Mouse (Mus musculus) kidney, embryonic 14.5 days (tissue): ENCODE results near the gene Robo2. TPM values are rescaled to one million over a fixed set of nuclear protein-coding genes. Genes with fewer than 3 reads are reported as not detected.
A peak's percentile ranks its signal among the peaks of the same experiment; 100 is the strongest.

Source experiments
- ATAC-seq: fragments of 200-750 bp; cut with Nextera tagmentation; 2 replicates; pipeline ENCODE4 v1.8.0; 2017; ENCODE audit warnings: moderate number of reproducible peaks, mild to moderate bottlenecking, moderate TSS enrichment, moderate library complexity; ENCODE audit not compliant: low FRiP score, low TSS enrichment
- H3K27ac ChIP-seq: fragments of 300-500 bp; sonication (generic); 2 replicates; pipeline ENCODE4 v1.5.1; 2014; ENCODE audit warnings: low read depth, mild to moderate bottlenecking, low read length, moderate library complexity, mixed read lengths
- H3K27me3 ChIP-seq: fragments of 300-500 bp; sonication (generic); 2 replicates; pipeline ENCODE4 v1.6.1; 2014; ENCODE audit warnings: mild to moderate bottlenecking, low read length; ENCODE audit not compliant: control insufficient read depth, insufficient read depth
- H3K36me3 ChIP-seq: fragments of 300-500 bp; sonication (generic); 2 replicates; pipeline ENCODE4 v1.6.1; 2014; ENCODE audit warnings: low read length, mixed read lengths; ENCODE audit not compliant: control insufficient read depth, insufficient read depth
- H3K4me1 ChIP-seq: fragments of 300-500 bp; sonication (generic); 2 replicates; pipeline ENCODE4 v1.6.1; 2014; ENCODE audit warnings: low read length, mixed read lengths; ENCODE audit not compliant: control insufficient read depth, insufficient read depth
- H3K4me2 ChIP-seq: fragments of 300-500 bp; sonication (generic); replicated peaks from 2 replicates; pipeline ENCODE4 v1.6.1; 2014; ENCODE audit warnings: low read depth, mild to moderate bottlenecking, low read length
- H3K4me3 ChIP-seq: fragments of 300-500 bp; sonication (generic); 2 replicates; pipeline ENCODE4 v1.5.1; 2014; ENCODE audit warnings: mild to moderate bottlenecking, low read length
- H3K9ac ChIP-seq: fragments of 300-500 bp; sonication (generic); 2 replicates; pipeline ENCODE4 v1.6.1; 2014; ENCODE audit warnings: low read depth, mild to moderate bottlenecking, low read length, moderate library complexity
- H3K9me3 ChIP-seq: fragments of 300-500 bp; sonication (generic); 2 replicates; pipeline ENCODE4 v1.6.1; 2016; ENCODE audit warnings: low read length; ENCODE audit not compliant: control insufficient read depth
- WGBS: fragments of 180-500 bp; shearing (Covaris S2); extraction: QIAGEN DNeasy Blood & Tissue Kit; methylation state at CpG from one replicate; pipeline ENCODE4 v1.1.7; 2014; 5-methylcytosine and 5-hydroxymethylcytosine counted together
- polyA plus RNA-seq: library from polyadenylated mRNA; unstranded; fragments of >200 nt; fragmentation: Nextera tagmentation; extraction: Ambion mirVana; gene quantifications from 2 replicates; pipeline ENCODE4 v1.2.1, GENCODE M21; 2014

The Robo2 gene
- polyA plus RNA-seq, 1 experiment from 2014 or later, result 140 TPM

GRCm38 (mm10) chr16:74237411-74237930 is 174.2 kb downstream of the Robo2 start:
- H3K9ac ChIP-seq, result no peak overlapping the region
- no peak overlapping the region for H3K4me3 ChIP-seq
- no peak for ATAC-seq
- H3K4me1 ChIP-seq, result no peaks in the 10 kb centered on the region
- no peaks in the 10 kb centered on the region for H3K27me3 ChIP-seq
- no peaks in the 10 kb centered on the region for H3K9me3 ChIP-seq
- WGBS, result 88% methylated on average over 2 of the region's 2 CpGs
- no peaks in the 10 kb centered on the region for H3K36me3 ChIP-seq
- H3K4me2 ChIP-seq, result no peak overlapping the region
- H3K27ac ChIP-seq, result no peak overlapping the region

- Histone ChIP-seq H3K4me2 (no peak overlapping the region), H3K4me3 (no peak overlapping the region), H3K36me3 (no peaks in the 10 kb centered on the region), H3K9me3 (no peaks in the 10 kb centered on the region), H3K27me3 (no peaks in the 10 kb centered on the region), H3K4me1 (no peaks in the 10 kb centered on the region), H3K27ac (no peak overlapping the region), H3K9ac (no peak overlapping the region)
- 88% methylated on average over 6 of the region's 6 CpGs for WGBS
- ATAC-seq, result no peak
Observed at GRCm38 (mm10) chr16:74234393-74235059, 177.1 kb downstream of the Robo2 start.

DNA sequence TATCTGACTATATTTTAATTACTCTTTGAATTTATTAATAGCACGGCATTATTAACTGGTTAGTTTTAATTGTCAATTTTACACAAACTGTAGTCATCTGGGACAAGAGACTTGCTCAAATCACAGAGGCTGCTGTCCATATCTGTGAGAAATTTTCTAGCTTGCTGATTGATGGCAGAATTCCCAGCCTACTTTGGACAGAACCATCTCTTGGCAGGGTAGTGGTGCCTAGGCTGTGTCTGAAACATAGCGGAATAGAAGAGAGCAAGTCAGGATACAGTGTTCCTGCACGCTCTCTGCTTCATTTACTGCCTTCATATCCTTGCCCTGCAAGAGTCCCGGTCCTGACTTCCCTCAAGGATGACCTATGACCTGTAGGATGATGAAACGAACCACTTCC is 178.0 kb downstream of the Robo2 start:
- H3K4me1 ChIP-seq, result no peaks in the 10 kb centered on the region
- H3K36me3 ChIP-seq, result no peaks in the 10 kb centered on the region
- no peak overlapping the region for H3K9ac ChIP-seq
- H3K27me3 ChIP-seq, result no peaks in the 10 kb centered on the region
- no peak for ATAC-seq
- H3K27ac ChIP-seq, result no peak overlapping the region
- WGBS, result 66% methylated on average over 5 of the region's 5 CpGs
- no peaks in the 10 kb centered on the region for H3K9me3 ChIP-seq
- no peak overlapping the region for H3K4me2 ChIP-seq
- H3K4me3 ChIP-seq, result no peak overlapping the region

- no peak overlapping the region for H3K4me2 ChIP-seq
- no peaks in the 10 kb centered on the region for H3K36me3 ChIP-seq
- H3K4me1 ChIP-seq, result no peaks in the 10 kb centered on the region
- ATAC-seq, result no peak
- no peaks in the 10 kb centered on the region for H3K9me3 ChIP-seq
- no peaks in the 10 kb centered on the region for H3K27me3 ChIP-seq
- no peak overlapping the region for H3K27ac ChIP-seq
- H3K4me3 ChIP-seq, result no peak overlapping the region
- no peak overlapping the region for H3K9ac ChIP-seq
Observed at GRCm38 (mm10) chr16:74227285-74227684, 184.3 kb downstream of the Robo2 start.

GRCm38 (mm10) chr16:74225423-74226272 is 186.0 kb downstream of the Robo2 start:
- Histone ChIP-seq H3K4me3 (no peak overlapping the region), H3K4me1 (no peaks in the 10 kb centered on the region), H3K27ac (no peak overlapping the region), H3K36me3 (no peaks in the 10 kb centered on the region), H3K4me2 (no peak overlapping the region), H3K27me3 (no peaks in the 10 kb centered on the region), H3K9me3 (no peaks in the 10 kb centered on the region), H3K9ac (no peak overlapping the region)
- 53% methylated on average over 7 of the region's 7 CpGs for WGBS
- ATAC-seq, result peak; percentile 46; the same call in 1 of the 2 replicates

GRCm38 (mm10) chr16:74222501-74222900 is 189.1 kb downstream of the Robo2 start:
- Histone ChIP-seq H3K27ac (no peak overlapping the region), H3K4me3 (no peak overlapping the region)
- 48% methylated on average over 5 of the region's 5 CpGs for WGBS

GRCm38 (mm10) chr16:74216879-74217415 is 194.7 kb downstream of the Robo2 start:
- no peaks in the 10 kb centered on the region for H3K36me3 ChIP-seq
- no peak overlapping the region for H3K4me2 ChIP-seq
- H3K27me3 ChIP-seq, result no peaks in the 10 kb centered on the region
- no peaks in the 10 kb centered on the region for H3K9me3 ChIP-seq
- no peaks in the 10 kb centered on the region for H3K4me1 ChIP-seq
- H3K9ac ChIP-seq, result no peak overlapping the region
- ATAC-seq, result peak; percentile 69
- H3K4me3 ChIP-seq, result no peak overlapping the region
- H3K27ac ChIP-seq, result no peak overlapping the region
- WGBS, result 30% methylated on average over 1 of the region's 1 CpGs

More at GRCm38 (mm10) chr16:74222501-74222900, 189.1 kb downstream of the Robo2 start:
- Histone ChIP-seq H3K27me3 (no peaks in the 10 kb centered on the region), H3K4me1 (no peaks in the 10 kb centered on the region), H3K4me2 (no peak overlapping the region), H3K9me3 (no peaks in the 10 kb centered on the region), H3K9ac (no peak overlapping the region), H3K36me3 (no peaks in the 10 kb centered on the region)
- ATAC-seq, result no peak

DNA sequence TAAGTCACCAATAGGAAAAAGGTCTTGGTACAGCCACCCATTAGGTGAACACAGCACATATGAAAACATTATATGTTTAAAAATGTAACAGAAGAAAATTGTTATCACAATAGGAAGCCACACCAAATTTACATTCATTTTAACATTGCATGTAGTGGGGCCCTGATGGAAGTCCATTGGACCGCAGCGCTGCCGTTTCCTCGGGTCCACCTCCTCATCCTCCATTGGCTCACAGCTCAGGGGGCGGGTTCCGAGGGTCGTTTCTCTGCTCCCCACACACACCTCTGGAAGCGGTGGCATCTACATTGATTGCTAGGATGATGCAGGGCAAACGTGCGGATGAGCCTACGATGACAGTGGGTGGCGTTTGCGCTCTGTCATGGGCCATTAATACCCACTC is 195.8 kb downstream of the Robo2 start:
- Histone ChIP-seq H3K27ac (no peak overlapping the region), H3K27me3 (no peaks in the 10 kb centered on the region), H3K4me1 (no peaks in the 10 kb centered on the region), H3K9ac (no peak overlapping the region), H3K4me3 (no peak overlapping the region), H3K9me3 (no peaks in the 10 kb centered on the region), H3K4me2 (no peak overlapping the region), H3K36me3 (no peaks in the 10 kb centered on the region)
- no peak for ATAC-seq
- 89% methylated on average over 13 of the region's 13 CpGs for WGBS

GRCm38 (mm10) chr16:74200705-74201104 is 210.9 kb downstream of the Robo2 start:
- no peak overlapping the region for H3K27ac ChIP-seq
- no peaks in the 10 kb centered on the region for H3K27me3 ChIP-seq
- no peak overlapping the region for H3K9ac ChIP-seq
- no peaks in the 10 kb centered on the region for H3K9me3 ChIP-seq
- no peaks in the 10 kb centered on the region for H3K36me3 ChIP-seq
- 81% methylated on average over 5 of the region's 5 CpGs for WGBS
- no peak overlapping the region for H3K4me2 ChIP-seq
- H3K4me1 ChIP-seq, result no peaks in the 10 kb centered on the region
- ATAC-seq, result no peak
- no peak overlapping the region for H3K4me3 ChIP-seq
